Mouse (Mus musculus) cerebellum, adult 9-11 months (tissue): ENCODE measurements around the gene Smurf2.

Experiments
- DNase-seq: peaks from one replicate; pipeline ENCODE4 v3.0.0; 2022

Smurf2 gene

DNA sequence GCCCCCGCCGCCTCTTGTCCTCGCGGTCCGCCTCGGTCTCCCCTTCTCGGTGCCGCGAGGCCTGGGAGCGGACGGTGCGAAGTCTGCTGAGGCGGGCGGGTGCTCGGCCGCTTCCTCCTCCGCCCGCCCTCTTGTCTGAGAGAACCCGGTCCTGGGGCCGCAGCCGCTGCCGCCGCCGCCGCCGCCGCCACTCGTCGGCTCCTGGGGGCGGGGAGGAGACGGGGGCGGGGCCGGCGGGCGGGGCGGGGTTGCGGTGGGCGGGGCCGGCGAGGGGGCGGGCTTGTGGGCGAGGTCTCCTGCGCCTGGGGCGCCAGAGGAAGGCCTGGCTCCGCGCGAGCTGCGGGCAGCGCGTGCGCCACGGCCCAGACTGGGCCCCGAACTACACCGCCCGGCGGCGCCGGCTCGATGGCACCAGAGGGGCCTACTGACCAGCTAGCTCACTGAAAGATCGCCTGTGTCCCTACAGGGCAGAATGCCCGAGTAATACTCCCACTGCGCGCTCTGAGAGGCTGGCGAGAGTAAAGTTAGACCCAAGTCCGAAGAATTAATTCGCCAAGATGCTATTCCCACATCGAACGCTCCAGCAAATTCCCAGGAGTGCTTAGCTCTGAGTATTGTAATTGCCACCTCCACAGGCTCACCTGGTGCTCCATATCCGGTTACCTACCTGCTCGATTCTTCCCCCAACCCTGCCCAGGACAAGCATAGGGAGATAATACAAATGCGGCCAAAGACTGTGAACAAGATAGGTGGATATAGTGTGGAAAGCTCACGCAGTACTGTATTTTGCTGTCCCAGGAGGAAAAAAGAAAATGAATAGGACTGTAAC is at the start of gene Smurf2:
Smurf2 (minus strand) TSS at position 165 of the 829 bp plus-strand sequence.
- peak; percentile 91 for DNase-seq

DNA sequence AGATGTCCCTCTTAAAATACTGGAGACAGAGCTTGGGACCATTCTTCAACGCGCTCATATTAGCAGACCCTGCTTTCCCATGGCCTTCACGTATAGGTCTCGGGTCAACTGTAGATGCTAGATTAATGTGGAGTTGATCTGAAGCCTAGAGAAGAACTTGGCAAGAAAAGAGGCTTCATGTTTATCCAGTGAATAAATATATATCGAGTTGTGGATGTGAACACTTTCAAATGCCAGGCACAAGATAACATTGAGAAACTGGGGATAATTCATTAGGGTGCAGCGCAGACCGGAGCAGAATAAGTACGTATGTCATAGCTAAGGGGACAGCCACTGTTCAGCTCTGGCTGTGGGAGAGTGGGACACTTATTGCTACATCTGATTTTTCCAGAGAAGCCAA is 49.3 kb upstream of the Smurf2 start:
- DNase-seq, result no peak

DNA sequence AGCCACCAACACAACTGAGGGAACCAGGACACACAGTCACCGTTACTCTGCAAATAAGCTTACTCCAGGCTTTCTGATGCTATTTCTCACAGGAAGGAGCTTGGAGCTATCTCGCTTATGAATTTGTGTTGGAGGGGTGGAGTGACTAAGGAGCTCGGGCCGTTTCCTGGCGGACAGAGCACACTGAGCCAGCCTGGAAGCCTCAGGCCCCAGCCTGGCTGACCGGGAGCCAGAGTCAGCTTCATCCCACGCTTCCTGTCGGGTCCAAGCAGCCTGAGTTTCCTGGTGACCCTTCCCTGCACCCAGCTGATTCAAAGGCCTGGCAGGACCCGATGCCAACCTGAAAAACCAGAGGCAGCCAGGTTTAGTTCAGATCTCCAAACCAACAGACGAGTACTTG is 47.1 kb upstream of the Smurf2 start:
- DNase-seq, result no peak

DNA sequence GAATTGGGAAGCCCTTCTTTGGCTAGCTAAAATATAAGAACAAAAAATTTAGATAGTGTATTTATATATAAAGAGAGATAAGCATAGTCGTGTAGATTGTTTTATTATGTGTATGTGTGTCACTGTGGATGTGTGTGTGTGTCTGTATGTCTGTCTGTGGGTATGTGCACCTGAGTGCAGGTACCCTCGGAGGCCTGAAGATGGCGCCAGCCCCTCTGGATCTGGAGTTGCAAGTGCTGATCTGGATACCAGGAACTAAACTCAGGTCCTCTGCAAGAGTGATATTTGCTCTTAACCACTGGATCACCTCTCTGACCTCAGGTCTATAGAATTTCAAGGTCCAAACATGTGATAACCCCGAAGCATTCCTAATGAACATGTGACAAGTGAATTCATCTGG is 45.4 kb upstream of the Smurf2 start:
- no peak for DNase-seq

DNA sequence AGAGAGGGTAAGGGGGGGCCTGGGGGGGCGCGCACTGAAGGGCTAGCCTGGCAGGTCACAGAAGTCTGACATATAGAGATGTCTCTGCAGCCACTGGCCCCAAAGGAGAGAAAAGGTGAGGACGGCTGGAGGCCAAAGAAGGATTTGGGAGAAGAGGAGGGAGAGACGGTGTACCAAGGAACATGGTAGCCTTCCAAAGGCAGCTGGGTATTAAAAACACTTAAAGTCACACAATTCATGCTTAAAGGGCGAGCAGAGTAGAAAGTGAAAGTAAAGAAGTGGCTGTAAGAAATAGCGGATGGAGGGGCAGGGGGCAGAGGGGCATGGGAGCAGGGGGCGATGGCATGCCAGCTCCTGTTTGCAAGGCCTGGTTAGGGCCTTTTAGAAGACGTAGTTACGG is 41.8 kb upstream of the Smurf2 start:
- no peak for DNase-seq

DNA sequence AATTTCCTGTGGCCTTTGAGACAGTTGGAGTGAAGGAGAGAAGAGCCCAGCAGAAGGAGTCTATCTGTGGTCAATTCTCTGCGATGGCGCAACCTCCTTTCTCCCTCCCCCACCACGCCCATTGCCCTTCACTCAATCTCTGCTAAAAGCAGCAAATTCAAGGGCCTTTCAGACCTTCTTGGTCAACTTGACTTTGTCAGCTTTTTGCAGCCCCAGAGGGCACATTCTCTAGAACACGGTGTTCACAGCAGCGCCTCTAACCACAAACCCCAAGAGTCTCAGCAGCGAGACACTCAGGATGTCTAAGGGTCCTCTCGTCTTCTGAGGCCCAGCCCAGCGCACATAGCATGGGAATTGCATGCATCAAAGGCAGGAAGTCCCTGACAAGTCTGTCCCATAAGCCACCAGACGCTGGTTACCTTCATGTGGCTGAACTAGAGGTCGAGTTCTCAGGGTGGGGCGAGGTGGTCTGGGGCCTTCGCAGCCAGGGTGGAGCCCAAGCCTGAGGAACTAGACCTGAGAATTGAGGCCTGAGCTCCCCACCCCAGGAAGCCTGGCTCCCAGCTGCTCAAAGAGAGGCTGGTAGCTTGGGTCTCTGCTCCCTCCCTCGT is 41.1 kb upstream of the Smurf2 start:
- no peak for DNase-seq

DNA sequence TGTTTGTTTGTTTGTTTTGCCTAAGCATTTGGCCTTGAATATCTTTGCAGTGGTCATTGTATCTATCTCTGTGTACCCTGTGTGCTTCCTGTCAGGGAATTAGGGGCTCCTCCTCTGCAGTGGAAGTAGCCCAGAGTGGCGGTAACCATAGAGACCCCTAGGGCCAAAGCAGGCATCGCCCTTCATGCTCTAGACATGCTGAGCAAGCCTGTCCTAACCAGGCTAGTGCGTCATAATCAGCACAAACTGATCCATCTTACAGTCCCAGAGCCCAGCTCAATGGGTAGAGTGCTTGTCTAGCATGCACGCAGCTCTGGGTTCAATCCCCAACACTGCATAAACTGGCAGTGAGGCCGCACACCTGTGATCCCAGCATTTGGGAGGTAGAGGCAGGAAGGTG is 38.6 kb upstream of the Smurf2 start:
- DNase-seq, result no peak

DNA sequence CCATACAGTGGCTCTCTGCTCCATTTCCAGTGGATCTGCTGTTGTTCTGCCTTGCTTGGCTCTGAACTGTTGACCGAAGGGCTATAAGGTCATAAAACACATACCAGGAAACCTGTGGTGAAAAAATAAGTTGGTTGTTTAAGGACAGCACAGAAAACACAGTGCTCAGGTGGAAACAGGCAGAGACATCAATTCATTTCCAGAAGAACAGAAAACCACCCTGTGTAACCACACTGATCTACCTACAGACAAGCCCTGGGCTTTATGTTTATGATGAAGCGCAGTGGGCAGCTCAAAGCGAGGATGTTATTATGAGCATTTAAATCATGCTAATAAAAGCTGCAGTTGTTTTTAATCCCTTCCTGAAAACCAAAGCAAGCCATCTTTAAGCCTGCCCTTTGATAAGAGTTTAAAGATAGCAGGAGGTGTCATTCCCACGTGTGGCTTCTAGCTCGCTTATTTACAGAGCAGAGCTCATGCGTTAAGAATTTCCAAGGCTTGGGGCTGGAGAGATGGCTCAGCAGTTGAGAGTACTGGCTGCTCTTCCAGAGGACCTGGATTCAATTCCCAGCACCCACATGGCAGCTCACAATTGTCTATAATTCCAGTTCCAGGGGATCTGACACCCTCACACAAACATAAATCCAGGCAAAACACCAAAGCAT is 38.0 kb upstream of the Smurf2 start:
- no peak for DNase-seq

DNA sequence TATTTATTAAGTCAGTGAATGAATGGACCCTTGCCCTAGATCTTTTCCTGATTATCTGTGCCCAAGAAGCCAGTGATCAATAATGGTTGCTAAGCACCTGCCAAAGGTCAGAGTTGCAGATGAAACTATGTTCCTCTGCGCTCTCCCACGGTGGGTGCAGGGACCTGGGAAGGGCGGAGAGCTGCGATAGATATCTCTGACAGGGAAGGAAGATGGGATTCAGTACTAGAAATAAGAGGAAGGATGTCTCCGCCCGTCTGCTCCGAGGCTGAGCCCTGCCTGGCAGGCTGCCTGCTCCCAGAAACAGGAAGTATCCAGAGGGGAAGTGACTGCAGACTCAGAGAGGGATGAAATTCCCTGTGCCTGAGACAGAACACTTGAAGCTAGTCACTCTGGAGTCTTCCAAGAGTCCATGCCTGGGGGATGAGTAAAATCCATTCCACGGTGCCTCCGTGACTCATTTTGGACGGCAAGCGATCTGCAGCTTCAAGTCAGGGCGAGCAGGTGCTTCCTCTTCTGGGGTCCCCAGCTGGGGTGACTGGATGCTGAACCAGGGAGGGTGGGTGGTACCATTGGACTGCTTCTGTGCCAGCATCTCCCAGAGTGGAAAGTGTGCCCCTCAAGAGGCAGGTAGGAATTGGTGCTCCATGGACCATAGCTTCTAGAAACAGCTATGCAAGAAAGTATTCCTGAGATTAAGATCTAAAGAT is 36.9 kb upstream of the Smurf2 start:
- DNase-seq, result no peak

DNA sequence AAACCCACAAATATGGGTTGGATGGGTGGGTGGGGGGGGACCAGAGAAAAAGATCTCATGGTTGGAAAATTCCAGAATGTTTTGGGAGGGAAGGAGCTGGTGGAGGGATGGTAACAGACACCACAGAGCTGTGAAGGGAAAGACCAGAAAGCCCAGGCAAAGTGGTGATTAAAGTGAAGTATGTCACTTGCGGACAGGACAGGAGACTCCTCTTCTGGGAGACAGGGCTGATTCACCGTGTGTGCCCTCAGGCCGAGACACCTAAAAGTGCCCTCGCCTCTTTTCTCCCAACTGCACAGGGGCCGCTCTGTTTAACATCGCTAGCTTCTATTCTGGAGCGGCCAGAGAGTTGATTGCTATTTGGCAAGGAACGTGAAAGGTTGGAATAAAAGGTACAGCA is 34.1 kb upstream of the Smurf2 start:
- no peak for DNase-seq

DNA sequence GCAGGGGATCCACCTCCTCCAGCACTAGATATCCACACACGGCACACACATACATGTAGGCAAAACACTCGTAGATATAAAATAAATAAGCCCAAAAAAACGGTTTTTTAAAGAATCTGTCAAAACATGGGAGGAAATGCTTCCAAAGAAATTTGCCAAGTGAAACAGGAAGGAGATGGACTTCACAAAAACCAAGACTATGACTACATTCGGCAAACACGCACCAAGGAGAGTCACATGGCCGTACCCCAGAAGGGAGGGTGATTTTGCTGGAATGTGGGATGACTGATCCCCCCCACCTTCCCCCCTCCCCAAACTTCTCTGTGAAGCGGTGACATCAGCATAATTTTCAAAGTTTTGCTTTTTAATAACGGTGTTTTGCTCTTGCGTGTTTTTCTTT is 33.6 kb upstream of the Smurf2 start:
- DNase-seq, result no peak

DNA sequence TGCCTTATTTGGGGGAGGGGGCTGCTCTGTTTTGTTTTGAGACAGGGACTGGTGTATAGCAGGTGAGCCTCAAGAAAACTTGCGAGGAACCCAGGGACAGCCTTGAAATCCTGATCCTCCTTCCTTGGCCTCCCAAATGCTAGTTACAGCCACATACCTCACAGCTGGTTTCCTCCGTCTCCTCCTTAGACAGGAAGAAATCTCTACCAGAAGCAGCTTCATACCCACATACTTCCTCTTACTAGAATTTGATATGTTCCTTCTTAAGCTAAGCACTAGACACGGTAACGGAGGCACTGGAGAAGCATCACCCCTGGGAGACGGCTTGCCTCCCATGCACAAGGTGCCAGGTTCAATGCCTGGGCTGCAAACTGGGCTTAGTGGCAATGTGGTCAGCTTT is 16.8 kb upstream of the Smurf2 start:
- DNase-seq, result no peak

DNA sequence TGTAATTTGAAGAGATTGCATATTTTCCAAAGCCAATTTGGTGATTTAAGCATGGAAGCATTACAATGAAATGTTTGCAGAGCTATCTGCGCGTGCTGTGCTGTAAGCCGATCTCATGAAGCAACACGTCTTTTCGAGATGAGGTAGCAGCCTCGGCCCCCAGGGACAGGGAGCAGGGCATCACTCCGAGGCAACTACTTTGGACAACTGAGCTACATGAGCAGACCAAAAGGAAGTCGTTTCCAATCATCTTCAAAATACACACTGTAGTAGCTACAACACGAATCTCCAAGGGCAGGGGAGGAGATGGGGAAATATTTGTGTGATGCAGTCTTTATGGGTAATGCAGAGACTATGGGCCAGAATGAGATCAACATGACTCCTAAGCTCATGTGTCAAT is 9.9 kb upstream of the Smurf2 start:
- DNase-seq, result no peak

DNA sequence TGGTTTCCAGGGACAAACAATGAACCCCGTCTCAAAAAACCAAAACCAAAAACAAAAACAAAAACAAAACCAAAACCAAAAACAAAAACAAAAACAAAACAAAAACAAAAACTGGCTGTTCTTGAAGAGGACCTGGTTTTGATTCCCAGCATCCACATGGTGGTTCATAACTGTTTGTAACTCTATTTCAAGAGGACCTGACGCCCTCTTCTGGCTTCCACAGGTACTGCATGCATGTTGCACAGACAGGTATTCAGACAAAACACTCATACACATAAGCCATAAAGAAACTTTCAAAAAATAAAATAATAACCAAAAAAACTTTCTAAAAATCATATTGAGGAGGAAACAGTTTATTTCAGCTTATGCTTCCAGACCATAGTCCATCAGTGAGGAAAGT is 8.4 kb upstream of the Smurf2 start:
- no peak for DNase-seq

DNA sequence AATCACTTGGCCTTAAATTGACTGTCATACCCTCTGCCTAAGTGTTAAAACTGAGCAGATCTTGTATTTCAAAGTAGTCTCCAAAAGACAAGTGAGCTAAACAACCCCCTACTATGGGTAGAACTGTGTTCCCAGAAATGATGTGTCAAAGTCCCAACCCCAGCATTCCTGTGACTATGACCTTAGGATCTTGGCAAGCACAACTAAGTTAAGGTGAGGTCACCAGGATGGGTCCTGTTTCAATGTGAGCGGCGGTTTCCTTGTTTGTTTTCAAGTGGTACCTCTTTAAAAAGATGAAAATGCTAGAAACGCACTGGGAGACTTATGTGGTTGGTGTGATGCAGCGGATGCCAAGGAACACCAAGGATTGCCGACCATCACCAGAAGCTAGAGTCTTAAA is 7.4 kb upstream of the Smurf2 start:
- no peak for DNase-seq

DNA sequence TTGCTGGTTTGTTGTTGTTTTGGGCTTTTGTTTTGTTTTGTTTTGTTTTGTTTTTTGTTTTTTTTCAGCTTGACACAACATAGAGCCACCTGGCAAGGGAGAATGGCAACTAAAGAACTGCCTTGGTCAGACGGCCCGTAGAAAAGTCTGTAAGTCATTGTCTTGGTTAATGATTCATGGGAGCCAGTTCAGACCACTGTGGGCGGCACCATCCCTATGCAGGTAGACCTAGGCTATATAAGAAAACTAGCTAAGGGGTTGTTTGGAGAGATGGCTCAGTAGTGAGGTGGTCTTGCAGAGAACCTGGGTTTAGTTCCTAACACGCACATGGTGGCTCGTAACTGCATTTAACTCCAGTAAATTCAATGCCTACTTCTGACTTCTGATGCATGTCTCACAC is 6.7 kb upstream of the Smurf2 start:
- no peak for DNase-seq

DNA sequence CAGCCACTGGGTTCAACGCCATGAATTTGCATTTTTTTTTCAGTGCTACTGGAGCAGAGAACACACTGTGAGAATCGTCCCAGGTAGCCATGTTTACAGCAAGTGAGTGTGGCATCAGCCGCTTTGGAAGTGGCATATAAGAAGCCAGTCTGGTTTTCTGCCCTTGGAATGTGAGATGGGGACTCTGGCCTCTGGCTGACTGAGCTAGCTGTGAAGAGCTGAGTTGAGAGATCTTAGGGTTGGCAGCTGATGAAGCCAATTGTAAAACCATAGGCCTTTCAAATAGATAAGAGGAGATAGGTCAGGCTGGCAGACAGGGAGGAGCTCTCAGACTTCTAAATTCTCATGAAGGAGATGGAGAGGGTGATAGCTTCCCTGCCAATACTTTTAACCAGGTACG is 6.2 kb upstream of the Smurf2 start:
- no peak for DNase-seq

DNA sequence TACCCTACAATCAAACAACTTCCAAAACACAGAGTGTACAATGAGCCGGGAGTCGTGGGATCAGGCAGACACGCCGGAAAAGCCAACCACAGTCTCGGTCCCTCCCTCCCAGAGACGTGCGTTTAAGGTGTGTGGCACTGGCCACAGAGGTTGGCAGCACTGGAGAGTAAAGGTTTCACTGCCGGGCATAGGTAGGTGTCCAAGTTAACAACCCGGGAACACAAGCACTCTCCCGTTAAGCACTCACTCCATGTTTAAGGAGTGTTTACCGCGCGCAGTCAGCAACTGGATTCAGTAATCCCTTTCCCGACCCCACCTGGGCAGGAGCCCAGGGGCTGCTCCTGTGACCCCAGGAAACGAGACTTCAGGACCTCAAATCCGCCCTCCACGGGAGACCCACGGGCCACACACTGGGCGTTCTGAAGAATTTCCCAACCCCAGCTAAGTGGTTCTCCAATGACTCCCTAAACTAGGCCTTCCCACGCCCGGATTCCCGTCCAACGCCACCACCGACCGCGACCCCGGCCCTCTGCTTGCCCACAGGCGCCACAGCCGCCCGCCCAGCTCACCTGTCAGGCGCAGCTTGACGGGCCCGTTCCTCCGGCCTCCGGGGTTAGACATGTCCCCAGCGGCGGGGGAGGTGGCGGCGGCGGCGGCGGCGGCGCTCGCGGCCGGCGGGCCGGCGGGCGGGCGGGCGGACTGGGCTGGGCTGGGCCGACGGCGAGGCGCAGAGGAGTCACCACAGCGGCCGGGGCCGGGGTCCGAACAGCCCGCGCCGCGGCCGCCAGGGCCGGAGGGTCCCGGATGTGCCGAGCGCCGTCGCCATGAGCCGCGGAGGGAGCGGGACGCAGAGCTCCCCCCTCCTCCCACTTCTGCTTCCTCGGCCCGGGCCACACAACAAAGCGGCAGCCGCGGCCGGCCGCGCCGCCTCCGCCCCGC is 634 bp downstream of the Smurf2 start:
- peak; percentile 62 for DNase-seq

DNA sequence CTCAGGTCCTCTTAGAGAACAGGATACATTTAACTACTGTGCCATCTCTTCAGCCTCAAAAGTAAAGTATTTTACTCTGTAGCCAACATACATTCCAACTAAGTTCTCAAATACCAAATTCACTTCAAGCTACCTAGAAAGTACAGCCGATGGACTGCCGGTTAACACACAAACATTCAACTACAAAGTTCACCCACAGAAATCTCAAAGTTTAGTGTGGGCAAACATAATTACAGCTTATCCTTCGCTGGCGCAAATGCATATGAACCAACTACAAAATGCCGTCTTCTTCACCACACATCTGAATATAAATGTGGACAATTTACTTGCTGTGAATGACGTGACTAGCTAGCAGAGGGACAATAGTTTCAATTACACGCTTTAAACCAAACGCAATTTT is 1.6 kb downstream of the Smurf2 start:
- no peak for DNase-seq

DNA sequence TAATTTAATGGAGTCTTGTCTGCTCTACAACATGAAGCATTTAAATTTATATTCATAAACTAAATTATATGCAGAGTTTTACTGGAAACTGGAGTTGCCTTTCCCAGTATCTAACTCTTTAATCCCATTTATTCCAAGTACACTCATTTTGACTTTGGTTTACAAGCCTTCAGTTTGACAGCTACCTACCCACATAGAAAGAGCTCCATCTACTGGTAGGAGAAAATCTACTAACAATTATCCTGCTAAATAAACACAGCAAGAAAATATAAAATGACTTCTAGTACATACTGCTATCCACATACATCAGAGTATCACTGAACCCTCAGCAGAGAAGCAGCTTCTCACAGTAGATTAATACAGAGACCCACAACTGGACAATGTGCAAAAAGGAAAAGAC is 9.3 kb downstream of the Smurf2 start:
- no peak for DNase-seq

DNA sequence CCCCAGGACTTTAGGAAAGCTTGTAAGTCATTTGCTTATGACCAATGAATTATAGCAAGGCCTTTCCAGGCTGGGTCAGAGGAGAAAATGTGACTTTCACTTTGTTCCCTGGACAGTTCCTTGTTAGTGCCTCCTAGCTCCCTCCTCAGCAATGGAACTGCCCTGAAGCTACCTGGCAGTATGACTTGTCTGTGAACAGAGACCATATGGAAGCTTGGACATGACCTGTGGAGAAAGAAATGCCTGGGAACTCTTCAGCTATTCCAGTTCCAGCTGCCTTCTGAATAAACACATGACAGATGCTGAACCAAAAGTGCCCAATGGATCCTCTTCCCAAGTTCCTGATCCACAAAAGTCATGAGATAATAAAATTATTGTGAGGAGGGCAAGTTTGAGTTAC is 12.5 kb downstream of the Smurf2 start:
- DNase-seq, result peak; percentile 31

DNA sequence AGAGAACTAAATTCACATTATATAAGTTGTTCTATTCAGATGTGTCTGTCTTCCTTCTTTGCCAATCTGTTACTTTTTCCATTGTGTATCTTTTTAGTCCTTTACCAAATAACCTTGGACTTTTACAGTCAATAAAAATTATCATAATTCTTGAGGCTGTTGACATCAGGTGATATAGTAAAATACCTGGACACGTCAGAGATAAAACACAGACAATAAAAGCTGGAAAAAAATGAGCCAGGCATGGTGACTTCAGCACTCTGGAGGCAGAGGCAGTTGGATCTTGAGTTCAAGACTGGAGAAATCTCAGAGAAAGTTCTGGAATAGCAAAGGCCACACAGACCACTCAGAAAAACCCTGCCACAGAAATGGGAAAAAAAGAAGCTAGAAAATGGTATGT is 13.3 kb downstream of the Smurf2 start:
- no peak for DNase-seq

DNA sequence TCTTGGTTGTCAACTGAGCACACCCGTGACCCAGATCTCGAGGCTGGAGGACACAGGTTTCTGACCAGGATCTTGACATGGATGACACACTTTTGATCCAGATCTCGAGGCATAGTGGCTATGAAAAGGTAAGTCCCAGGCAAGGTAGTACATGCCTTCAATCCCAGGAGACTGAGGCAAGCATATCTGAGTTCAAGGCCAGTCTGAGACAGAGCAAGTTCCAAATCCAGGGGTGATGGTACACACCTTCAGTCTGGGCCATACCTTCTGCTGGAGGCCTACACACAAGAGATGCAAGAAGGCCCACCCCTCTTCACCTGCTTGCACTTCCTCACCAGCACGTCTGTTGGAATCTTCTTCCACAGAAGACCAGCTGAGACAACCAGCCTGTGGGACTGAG is 14.8 kb downstream of the Smurf2 start:
- DNase-seq, result no peak
